Mouse (Mus musculus) T-cell, adult 2 months (primary cell): ENCODE measurements around the gene Fastkd2.

ENCODE experiments used
- DNase-seq: peaks from one replicate; pipeline ENCODE4 v3.0.0; 2022; ENCODE audit warnings: low spot score

The Fastkd2 gene

GRCm38 (mm10) chr1:63730240-63730771 is at the start of gene Fastkd2, which contains the start of gene Mdh1b:
Gene Fastkd2 (plus strand): TSS chr1:63730614.
Gene Mdh1b (minus strand): TSS chr1:63730318.
- DNase-seq, result peak; percentile 88

GRCm38 (mm10) chr1:63686827-63687226 is 43.6 kb upstream of the Fastkd2 start, which contains the start of gene Dytn:
Gene Dytn (minus strand): TSS chr1:63686927.
- DNase-seq, result no peak

GRCm38 (mm10) chr1:63696861-63697260 is 33.6 kb upstream of the Fastkd2 start:
- DNase-seq, result no peak

- DNase-seq, result no peak
These were observed 24.7 kb upstream of the Fastkd2 start for GRCm38 (mm10) chr1:63705733-63706132.

- no peak for DNase-seq
These were observed 21.5 kb upstream of the Fastkd2 start for GRCm38 (mm10) chr1:63708876-63709275.

GRCm38 (mm10) chr1:63720161-63720560 is 10.3 kb upstream of the Fastkd2 start:
- no peak for DNase-seq

- no peak for DNase-seq
These were observed 618 bp upstream of the Fastkd2 start for GRCm38 (mm10) chr1:63729796-63730195.

- no peak for DNase-seq
These were observed 25.6 kb downstream of the Fastkd2 start for GRCm38 (mm10) chr1:63756005-63756404.

GRCm38 (mm10) chr1:63763212-63763694 is 32.8 kb downstream of the Fastkd2 start:
- no peak for DNase-seq

- DNase-seq, result no peak
These were observed 33.5 kb downstream of the Fastkd2 start for GRCm38 (mm10) chr1:63763881-63764386.

- DNase-seq, result no peak
These were observed 34.0 kb downstream of the Fastkd2 start for GRCm38 (mm10) chr1:63764395-63764794.

GRCm38 (mm10) chr1:63768112-63768511 is 37.7 kb downstream of the Fastkd2 start:
- no peak for DNase-seq

- no peak for DNase-seq
These were observed 38.8 kb downstream of the Fastkd2 start, which contains the start of gene 4933402D24Rik for GRCm38 (mm10) chr1:63769167-63769566. Gene 4933402D24Rik (minus strand): TSS chr1:63769267.

GRCm38 (mm10) chr1:63770309-63770708 is 39.9 kb downstream of the Fastkd2 start:
- no peak for DNase-seq

GRCm38 (mm10) chr1:63776396-63776795 is 46.0 kb downstream of the Fastkd2 start:
- no peak for DNase-seq

GRCm38 (mm10) chr1:63776902-63777630 is 46.7 kb downstream of the Fastkd2 start:
- no peak for DNase-seq

GRCm38 (mm10) chr1:63794326-63794725 is 63.9 kb downstream of the Fastkd2 start:
- DNase-seq, result no peak
